In genomic region chr6:47013535-47013934, GRCm38 (mm10) we compare ENCODE assay signal across 8 mouse cellular contexts.
DNase-seq lines count a peak whose midpoint lies in the region; ATAC-seq and TF ChIP-seq lines count a peak whose summit lies in the region.

No protein-coding gene starts in this region.

- DNase-seq in CD4-positive, CD25-positive, alpha-beta regulatory T cell, adult 2 months (ENCODE audit: low read depth, low spot score), result peak; percentile 69
- DNase-seq in cerebellum, postnatal 25 days, result peak; percentile 69 to 84
- peak; percentile 58 to 78 for DNase-seq in frontal cortex, postnatal 25 days (ENCODE audit: low spot score in 2 of 2)
- DNase-seq in kidney, adult 8-10 months, result peak; percentile 29 to 73
- peak; percentile 87 for DNase-seq in limb, embryonic 10.5 days (ENCODE audit: low spot score)
- DNase-seq in naive thymus-derived CD4-positive, alpha-beta T cell, adult 2 months (ENCODE audit: low read depth), result peak; percentile 36
- peak; percentile 78 for DNase-seq in stomach, postnatal 0 days (ENCODE audit: low spot score)

- TF ChIP-seq CTCF in stomach, postnatal 0 days (IDR thresholded peaks at IDR 0.05; ENCODE audit: low read depth), result peak; percentile 87

- H3K4me1 ChIP-seq in limb, embryonic 10.5 days, result no peaks in the 10 kb centered on the region
- no peaks in the 10 kb centered on the region for H3K4me1 ChIP-seq in stomach, postnatal 0 days (replicated peaks; ENCODE audit: control insufficient read depth, insufficient read depth)

- H3K27ac ChIP-seq in limb, embryonic 10.5 days, result no peak overlapping the region
- no peak overlapping the region for H3K27ac ChIP-seq in stomach, postnatal 0 days (replicated peaks)

- TF ChIP-seq EP300 in stomach, postnatal 0 days (optimal IDR thresholded peaks at IDR 0.05), result no peak

- no peak overlapping the region for H3K9ac ChIP-seq in stomach, postnatal 0 days (ENCODE audit: low read length)

- H3K9me3 ChIP-seq in limb, embryonic 10.5 days (replicated peaks), result no peaks in the 10 kb centered on the region
- no peaks in the 10 kb centered on the region for H3K9me3 ChIP-seq in stomach, postnatal 0 days (ENCODE audit: control insufficient read depth, low read length)

- H3K27me3 ChIP-seq in limb, embryonic 10.5 days (ENCODE audit: low read depth, poor library complexity, severe bottlenecking), result no peaks in the 10 kb centered on the region
- no peaks in the 10 kb centered on the region for H3K27me3 ChIP-seq in stomach, postnatal 0 days (ENCODE audit: control insufficient read depth, insufficient read depth, low read length)

- H3K36me3 ChIP-seq in limb, embryonic 10.5 days, result no peaks in the 10 kb centered on the region
- no peaks in the 10 kb centered on the region for H3K36me3 ChIP-seq in stomach, postnatal 0 days (ENCODE audit: control insufficient read depth, insufficient read depth, low read length)

- 13% methylated on average over 4 of the region's 4 CpGs for WGBS in limb, embryonic 10.5 days
- WGBS in stomach, postnatal 0 days, result 11% methylated on average over 4 of the region's 4 CpGs

- H3K4me2 ChIP-seq in stomach, postnatal 0 days (replicated peaks; ENCODE audit: low read depth), result no peak overlapping the region

- H3K4me3 ChIP-seq in limb, embryonic 10.5 days, result no peak overlapping the region
- H3K4me3 ChIP-seq in stomach, postnatal 0 days (ENCODE audit: low read depth, low read length), result no peak overlapping the region

- no peak for ATAC-seq in CD4-positive, CD25-positive, alpha-beta regulatory T cell, adult 4 months
- peak; percentile 32; the same call in 1 of the 2 replicates for ATAC-seq in stomach, postnatal 0 days (ENCODE audit: low FRiP score, low TSS enrichment)

Comparison
In these comparisons a context has a peak if more than half of its experiments do, and no peak if none do; other contexts are left out.
1. DNase-seq: peak in every context shown above with its lines; median percentile 87 in limb, embryonic 10.5 days; 78 in stomach, postnatal 0 days; 76 in cerebellum, postnatal 25 days; 69 in CD4-positive, CD25-positive, alpha-beta regulatory T cell, adult 2 months; 68 in frontal cortex, postnatal 25 days; 51 in kidney, adult 8-10 months; 36 in naive thymus-derived CD4-positive, alpha-beta T cell, adult 2 months.